Mouse (Mus musculus) heart, embryonic 16.5 days (tissue): ENCODE data around the gene Hist1h2bm. TPM values are rescaled to one million over a fixed set of nuclear protein-coding genes. Genes with fewer than 3 reads are reported as not detected.

Experiments
- ATAC-seq: fragments of 200-750 bp; cut with Nextera tagmentation; replicated peaks from 2 replicates; pipeline ENCODE4 v1.8.0; 2017; ENCODE audit warnings: moderate number of reproducible peaks; ENCODE audit not compliant: insufficient read depth, low FRiP score; ENCODE audit errors: extremely low read depth
- H3K27ac ChIP-seq: fragments of 300-500 bp; sonication (generic); 2 replicates; pipeline ENCODE4 v1.5.1; 2014; ENCODE audit warnings: mild to moderate bottlenecking, low read length, control low read depth, moderate library complexity
- H3K27me3 ChIP-seq: fragments of 300-500 bp; sonication (generic); 2 replicates; pipeline ENCODE4 v1.6.1; 2014; ENCODE audit warnings: low read length, mixed read lengths; ENCODE audit not compliant: control insufficient read depth, insufficient read depth
- H3K36me3 ChIP-seq: fragments of 300-500 bp; sonication (generic); 2 replicates; pipeline ENCODE4 v1.6.1; 2014; ENCODE audit not compliant: control insufficient read depth, insufficient read depth
- H3K4me1 ChIP-seq: fragments of 300-500 bp; sonication (generic); 2 replicates; pipeline ENCODE4 v1.6.1; 2014; ENCODE audit warnings: low read length, mixed read lengths; ENCODE audit not compliant: control insufficient read depth, insufficient read depth
- H3K4me2 ChIP-seq: fragments of 300-500 bp; sonication (generic); 2 replicates; pipeline ENCODE4 v1.6.1; 2014; ENCODE audit warnings: low read depth, mild to moderate bottlenecking, control low read depth, low read length
- H3K4me3 ChIP-seq: fragments of 300-500 bp; sonication (generic); 2 replicates; pipeline ENCODE4 v1.5.1; 2014; ENCODE audit warnings: mild to moderate bottlenecking, control low read depth, low read length
- H3K9ac ChIP-seq: fragments of 300-500 bp; sonication (generic); 2 replicates; pipeline ENCODE4 v1.6.1; 2014; ENCODE audit warnings: low read length, control low read depth
- H3K9me3 ChIP-seq: fragments of 300-500 bp; sonication (generic); replicated peaks from 2 replicates; pipeline ENCODE4 v1.6.1; 2016; ENCODE audit warnings: low read length; ENCODE audit not compliant: control insufficient read depth
- WGBS: fragments of 180-500 bp; shearing (Covaris S2); extraction: QIAGEN DNeasy Blood & Tissue Kit; methylation state at CpG from one replicate; pipeline ENCODE4 v1.1.7; 2014; 5-methylcytosine and 5-hydroxymethylcytosine counted together
- microRNA-seq: library from miRNA; unstranded; fragments of <30 nt; microRNA quantifications from one replicate; pipeline ENCODE4, GENCODE M21; 2017
- polyA plus RNA-seq: library from polyadenylated mRNA; unstranded; fragments of >200 nt; fragmentation: Nextera tagmentation; extraction: Ambion mirVana; gene quantifications from 2 replicates; pipeline ENCODE4 v1.2.1, GENCODE M21; 2015

Gene Hist1h2bm
- polyA plus RNA-seq, 1 experiment from 2014 or later, result 1.8 TPM

GRCm38 (mm10) chr13:21755707-21756106 lies 33.9 kb downstream of the Hist1h2bm start:
- no peak for ATAC-seq
- Histone ChIP-seq H3K27ac (no peak overlapping the region), H3K9ac (no peak overlapping the region; the same call in 1 of the 2 replicates), H3K9me3 (no peaks in the 10 kb centered on the region), H3K4me2 (peak overlapping the region; percentile 47), H3K4me1 (peaks cover 13% of the 10 kb centered on the region), H3K27me3 (no peaks in the 10 kb centered on the region), H3K4me3 (no peak overlapping the region), H3K36me3 (no peaks in the 10 kb centered on the region)
- 69% methylated on average over 1 of the region's 1 CpGs for WGBS

Small RNA genes lying within 50 kb of the gene (microRNA-seq; reads per million reads assigned to microRNA genes)
- gene Gm44357, result not detected
- gene Gm44367, result not detected
- not detected for gene Gm44454

Other genes with a start within 250 kb of the Hist1h2bm start
- gene Zkscan4, start 243.1 kb upstream of the Hist1h2bm start, polyA plus RNA-seq, result 1.9 and 2.2 TPM in 2 replicates
- gene Gm10065, start 242.6 kb upstream of the Hist1h2bm start, polyA plus RNA-seq, result not detected in 2 replicates
- 0.77 and 4.1 TPM in 2 replicates for gene AK157302, start 226.8 kb upstream of the Hist1h2bm start, polyA plus RNA-seq
- gene Gm11273, start 220.6 kb upstream of the Hist1h2bm start, polyA plus RNA-seq, result 20.3 and 62.4 TPM in 2 replicates
- gene Zkscan8, start 190.9 kb upstream of the Hist1h2bm start, polyA plus RNA-seq, result 3.7 and 4.7 TPM in 2 replicates
- gene Olfr1366, start 179.2 kb upstream of the Hist1h2bm start, polyA plus RNA-seq, result 0.04 TPM in 1 of 2 replicates, not detected in the other
- not detected in 2 replicates for gene Olfr1535, start 162.2 kb upstream of the Hist1h2bm start, polyA plus RNA-seq
- gene Olfr1364, start 140.3 kb upstream of the Hist1h2bm start, polyA plus RNA-seq, result not detected in 2 replicates
- not detected in 2 replicates for gene Olfr1362, start 108.0 kb upstream of the Hist1h2bm start, polyA plus RNA-seq
- not detected in 2 replicates for gene Olfr11, start 79.5 kb upstream of the Hist1h2bm start, polyA plus RNA-seq
- not detected in 2 replicates for gene Olfr1361, start 58.7 kb upstream of the Hist1h2bm start, polyA plus RNA-seq
- not detected in 2 replicates for gene Olfr1360, start 44.6 kb upstream of the Hist1h2bm start, polyA plus RNA-seq
- not detected in 2 replicates for gene Olfr1359, start 23.9 kb upstream of the Hist1h2bm start, polyA plus RNA-seq
- gene Hist1h2bl, start 5.9 kb upstream of the Hist1h2bm start, polyA plus RNA-seq, result 0.86 and 1.7 TPM in 2 replicates
- gene Hist1h2ai, start 5.6 kb upstream of the Hist1h2bm start, polyA plus RNA-seq, result 4.3 and 8.1 TPM in 2 replicates
- gene Hist1h3h, start 4.4 kb upstream of the Hist1h2bm start, polyA plus RNA-seq, result 4.8 and 6.2 TPM in 2 replicates
- gene Hist1h4j, start 13.0 kb downstream of the Hist1h2bm start, polyA plus RNA-seq, result 0.51 and 0.67 TPM in 2 replicates
- 1.9 TPM in 1 of 2 replicates, not detected in the other for gene Hist1h4k, start 28.5 kb downstream of the Hist1h2bm start, polyA plus RNA-seq
- 9.3 and 10.0 TPM in 2 replicates for gene Hist1h2ak, start 31.8 kb downstream of the Hist1h2bm start, polyA plus RNA-seq
- 0.88 and 1.6 TPM in 2 replicates for gene Hist1h2bn, start 32.1 kb downstream of the Hist1h2bm start, polyA plus RNA-seq
- 8.6 and 9.8 TPM in 2 replicates for gene Hist1h1b, start 58.6 kb downstream of the Hist1h2bm start, polyA plus RNA-seq
- gene Hist1h3i, start 61.3 kb downstream of the Hist1h2bm start, polyA plus RNA-seq, result 50.2 and 54.0 TPM in 2 replicates
- 3.0 and 3.1 TPM in 2 replicates for gene Hist1h2an, start 65.2 kb downstream of the Hist1h2bm start, polyA plus RNA-seq
- 0.34 and 0.52 TPM in 2 replicates for gene Hist1h2bp, start 65.4 kb downstream of the Hist1h2bm start, polyA plus RNA-seq
- gene Hist1h2bq, start 88.2 kb downstream of the Hist1h2bm start, polyA plus RNA-seq, result 9.3 and 10.4 TPM in 2 replicates
- gene Hist1h2ao, start 88.4 kb downstream of the Hist1h2bm start, polyA plus RNA-seq, result not detected in 2 replicates
- not detected in 2 replicates for gene Hist1h4m, start 89.7 kb downstream of the Hist1h2bm start, polyA plus RNA-seq
- gene Hist1h4n, start 110.2 kb downstream of the Hist1h2bm start, polyA plus RNA-seq, result 6.3 and 7.5 TPM in 2 replicates
- 1,370 and 1,778 TPM in 2 replicates for gene Hist1h2ap, start 111.5 kb downstream of the Hist1h2bm start, polyA plus RNA-seq
- 9.6 and 10.5 TPM in 2 replicates for gene Hist1h2br, start 111.7 kb downstream of the Hist1h2bm start, polyA plus RNA-seq
- gene Zfp184, start 223.1 kb downstream of the Hist1h2bm start, polyA plus RNA-seq, result 2.9 and 4.7 TPM in 2 replicates